Mouse (Mus musculus) gastrocnemius, adult 18-20 months (tissue): ENCODE measurements around the gene Rangrf. TPM values are rescaled to one million over a fixed set of nuclear protein-coding genes. Genes with fewer than 3 reads are reported as not detected.
A peak's percentile ranks its signal among the peaks of the same experiment; 100 is the strongest.
"Not testable (repeated sequence)": the region's sequence is repeated elsewhere in the genome, so short reads cannot be mapped to it uniquely, and the experiment has no call there.

Experiments
- DNase-seq: peaks from one replicate; pipeline ENCODE4 v3.0.0; 2021; ENCODE audit warnings: low spot score
- long read RNA-seq, 2 experiments: library from polyadenylated mRNA; stranded (forward); transcript quantifications; one replicate each; pipeline ENCODE4 v2.0.0; 2021
- total RNA-seq, 2 experiments: library from RNA; stranded (reverse); gene quantifications; 2 replicates each; pipeline ENCODE4 v1.2.3; 2021

The Rangrf gene
- total RNA-seq: 10 to 100 TPM; 59.5 to 62.4 TPM
- long read RNA-seq, experiment 1, transcript Rangrf-201 (5 exons, 820 nt): major isoform, 30 of 34 reads
- long read RNA-seq, experiment 1, partial matches to known transcripts: 1 of 34 reads
- long read RNA-seq, experiment 1, other reads (novel, unspliced or antisense): 2 of 34 reads
- long read RNA-seq, experiment 2, transcript Rangrf-201 (5 exons, 820 nt): major isoform, 24 of 27 reads
- long read RNA-seq, experiment 2, partial matches to known transcripts: 1 of 27 reads
- long read RNA-seq, experiment 2, other reads (novel, unspliced or antisense): 0 of 27 reads

- no peak for DNase-seq
These were observed at the start of gene Rangrf for GRCm38 (mm10) chr11:68975085-68975484. Gene Rangrf, minus strand, starts transcription at chr11:68975185.

DNA sequence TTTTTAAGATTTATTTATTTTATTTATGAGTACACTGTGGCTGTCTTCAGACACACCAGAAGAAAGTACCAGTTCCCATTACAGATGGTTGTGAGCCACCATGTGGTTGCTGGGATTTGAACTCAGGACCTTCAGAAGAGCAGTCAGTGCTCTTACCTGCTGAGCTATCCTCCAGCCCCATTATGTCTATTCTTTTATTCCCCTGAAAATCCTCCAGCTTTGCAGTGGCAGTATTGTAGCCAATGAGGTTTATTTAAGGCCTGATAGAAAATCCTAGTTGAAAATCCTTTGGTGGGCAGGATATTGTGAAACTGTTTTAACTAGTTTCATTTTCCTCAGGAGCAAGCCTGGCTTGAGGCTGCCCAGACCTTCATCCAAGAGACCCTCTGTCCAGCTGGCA lies 45.7 kb upstream of the Rangrf start:
- DNase-seq: no peak

GRCm38 (mm10) chr11:69016755-69017154 lies 41.8 kb upstream of the Rangrf start:
- DNase-seq: no peak

DNA sequence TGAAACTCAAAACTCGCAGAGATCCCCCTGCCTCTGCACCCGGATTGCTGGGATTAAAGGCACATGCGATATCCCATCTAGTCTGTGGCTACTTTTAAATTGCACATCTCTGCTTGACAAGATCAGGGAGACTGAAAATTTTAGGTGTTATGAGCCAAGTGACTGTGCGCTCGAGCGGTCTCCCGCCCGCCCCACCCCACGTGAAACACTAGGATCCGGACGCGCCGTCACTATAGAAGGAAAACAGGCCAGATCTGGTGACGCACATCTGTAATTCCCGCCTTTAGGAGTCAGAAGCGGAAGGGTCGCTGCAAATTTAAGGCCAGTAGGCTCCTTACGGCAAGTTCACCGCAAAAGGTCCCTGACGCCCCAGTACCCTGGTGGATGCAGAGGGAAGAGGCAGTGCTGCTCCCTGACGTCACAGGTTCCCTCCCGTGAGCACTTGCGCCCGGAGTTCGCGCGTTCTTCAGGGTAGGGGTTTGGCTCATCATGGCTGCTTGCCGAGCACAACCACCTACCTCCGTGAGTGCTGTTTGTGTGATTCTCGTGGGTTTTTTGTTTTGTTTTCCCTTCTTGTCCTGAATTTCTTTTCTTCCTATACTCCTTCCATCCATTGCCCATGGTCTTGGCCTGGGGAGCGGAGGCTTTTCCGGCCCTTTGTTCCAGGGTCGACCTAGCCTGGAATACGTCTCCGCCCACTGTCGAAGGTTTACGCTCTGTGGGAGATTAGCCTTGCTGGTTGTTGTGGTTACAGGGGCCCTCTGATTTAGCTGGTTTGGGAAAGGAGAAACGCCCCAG lies 40.9 kb upstream of the Rangrf start, which contains the start of gene Ctc1:
TSS of gene Ctc1 (plus strand) at position 268 of the 798 bp plus-strand sequence.
- peak; percentile 90 for DNase-seq

DNA sequence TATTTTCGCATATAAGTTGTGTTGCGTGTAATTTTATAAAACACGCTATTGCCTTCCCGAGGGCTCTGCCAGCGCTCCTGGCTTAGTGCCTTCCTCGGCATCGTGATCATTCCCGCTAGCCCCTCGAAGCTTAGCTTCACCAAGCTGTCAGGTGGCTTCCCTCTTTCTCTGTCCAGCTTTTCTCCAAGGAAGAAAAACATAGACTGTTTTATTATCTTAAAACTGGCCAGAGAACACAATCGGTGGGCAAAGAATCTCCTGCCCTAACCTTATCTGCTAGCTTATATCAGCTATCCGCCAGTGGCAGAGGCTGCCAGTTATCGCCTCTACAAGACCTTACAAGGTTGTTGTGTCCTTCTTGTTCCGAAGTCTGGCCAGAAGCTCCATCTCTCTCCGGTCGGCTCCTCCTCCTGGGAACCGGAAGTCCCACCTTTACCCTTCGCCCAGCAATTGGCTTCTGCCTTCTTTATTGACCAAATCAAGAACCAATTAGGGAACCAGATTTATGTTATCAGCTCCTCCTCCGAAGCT lies 37.2 kb upstream of the Rangrf start:
- DNase-seq: peak; percentile 93

- DNase-seq: not testable (repeated sequence)
These were observed 36.5 kb upstream of the Rangrf start for GRCm38 (mm10) chr11:69011445-69011844.

DNA sequence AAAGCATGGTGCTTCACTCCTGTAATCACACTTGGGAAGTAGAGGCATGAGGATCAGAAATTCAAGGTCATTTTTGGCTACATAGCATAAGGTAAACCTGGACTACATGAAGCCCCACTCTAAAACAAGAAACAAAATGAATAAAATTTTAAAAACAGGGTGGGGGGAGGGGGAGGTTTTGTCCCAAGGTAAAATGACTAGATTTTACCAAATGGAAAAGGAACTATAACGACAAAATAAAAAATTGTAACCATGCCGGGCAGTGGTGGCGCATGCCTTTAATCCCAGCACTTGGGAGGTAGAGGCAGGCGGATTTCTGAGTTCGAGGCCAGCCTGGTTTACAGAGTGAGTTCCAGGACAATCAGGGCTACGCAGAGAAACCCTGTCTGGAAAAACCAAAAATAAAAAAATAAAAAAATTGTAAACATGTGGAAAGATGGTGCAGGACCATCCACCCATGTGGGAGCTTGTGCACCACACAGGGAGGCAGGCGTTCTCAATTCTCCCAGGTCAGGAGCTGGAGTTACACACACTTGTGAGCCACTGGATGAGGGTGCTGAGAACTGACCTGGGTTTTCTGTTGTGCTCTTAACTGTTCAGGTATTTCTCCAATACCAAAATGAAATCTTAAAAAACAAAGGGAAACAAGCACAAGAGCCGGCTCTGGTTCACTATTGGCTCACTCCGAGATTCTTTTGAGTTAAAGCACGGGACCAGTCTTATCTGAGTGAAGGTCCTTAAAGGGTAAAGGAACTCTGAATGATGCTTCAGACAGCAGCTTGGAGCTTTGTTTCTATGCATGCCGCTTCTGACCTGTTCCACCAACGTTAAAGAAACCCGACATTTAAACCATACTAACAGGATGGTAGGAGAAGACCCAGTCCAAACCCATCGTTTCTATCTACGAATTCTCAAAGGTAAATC lies 35.7 kb upstream of the Rangrf start:
- no peak for DNase-seq

DNA sequence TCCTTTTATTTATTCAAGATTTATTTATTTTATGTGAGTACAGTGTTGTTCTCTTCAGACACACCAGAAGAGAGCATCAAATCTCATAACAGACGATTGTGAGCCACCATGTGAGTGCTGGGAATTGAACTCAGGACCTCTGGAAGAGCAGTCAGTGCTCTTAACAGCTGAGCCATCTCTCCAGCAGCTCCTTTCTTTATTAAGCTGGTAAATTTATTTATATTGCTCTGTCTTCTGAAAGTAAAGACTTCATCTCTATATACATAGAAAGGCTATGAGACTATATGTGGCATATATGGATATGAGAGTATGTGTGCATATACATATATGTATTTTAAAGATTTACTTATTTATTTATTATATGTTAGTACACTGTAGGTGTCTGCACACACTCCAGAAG lies 34.5 kb upstream of the Rangrf start:
- no peak for DNase-seq

DNA sequence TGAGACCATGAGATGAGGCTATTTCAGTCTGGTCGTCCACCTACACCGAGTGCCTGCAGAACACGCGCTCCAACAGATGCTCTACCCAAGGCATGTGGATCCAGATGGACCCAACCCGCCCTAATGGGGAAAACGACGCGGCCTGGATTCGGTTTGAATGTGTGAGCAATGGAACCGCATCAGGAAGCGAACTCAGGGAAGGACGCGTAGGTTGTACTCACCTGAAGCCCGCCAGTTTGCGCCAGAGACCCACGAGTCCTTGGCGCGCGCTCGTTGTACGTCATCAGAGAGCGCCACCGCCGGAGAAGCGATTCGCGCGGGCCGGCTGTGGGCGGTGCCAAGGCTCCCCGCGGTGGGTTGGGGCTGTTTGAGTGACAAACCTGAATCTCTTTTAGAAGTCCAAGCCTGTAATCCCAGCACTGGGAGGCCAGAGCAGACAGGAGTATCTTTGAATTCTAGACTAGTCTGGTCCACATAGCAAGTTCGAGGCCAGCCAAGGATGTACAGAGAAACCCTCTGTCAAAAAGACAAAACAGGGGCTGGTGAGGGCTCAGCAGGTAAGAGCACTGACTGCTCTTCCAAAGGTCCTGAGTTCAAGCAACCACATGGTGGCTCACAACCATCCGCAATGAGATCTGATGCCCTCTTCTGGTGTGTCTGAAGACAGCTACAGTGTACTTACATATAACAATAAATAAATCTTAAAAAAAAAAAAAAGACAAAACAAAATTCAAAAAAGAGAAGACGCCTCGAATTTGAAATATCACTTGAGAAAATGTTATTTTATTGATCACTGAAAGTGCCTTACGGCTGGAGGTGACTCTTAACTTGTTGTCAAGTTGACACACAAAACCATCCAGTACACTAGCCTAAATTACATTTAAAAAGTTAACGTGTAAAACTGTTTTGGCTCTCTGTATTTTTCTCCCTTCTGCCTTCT lies 33.5 kb upstream of the Rangrf start, which contains the start of gene Pfas:
TSS of gene Pfas (minus strand) at position 279 of the 940 bp plus-strand sequence.
- DNase-seq: peak; percentile 71

DNA sequence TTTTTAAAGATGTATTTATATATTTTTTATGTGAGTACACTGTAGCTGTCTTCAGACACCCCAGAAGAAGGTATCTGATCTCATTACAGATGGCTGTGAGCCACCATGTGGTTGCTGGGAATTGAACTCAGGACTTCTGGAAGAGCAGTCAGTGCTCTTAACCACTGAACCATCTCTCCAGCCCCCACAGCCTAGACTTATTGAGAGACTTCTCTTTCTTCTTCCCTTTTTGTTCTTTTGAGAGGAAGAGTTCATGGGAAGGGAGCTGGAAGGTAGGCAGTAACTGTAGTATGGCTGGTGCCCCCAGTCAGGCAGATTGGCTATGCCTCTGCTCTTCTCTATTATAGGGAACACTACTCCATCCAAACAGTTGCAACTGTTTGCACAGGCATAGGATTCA lies 31.6 kb upstream of the Rangrf start:
- DNase-seq: not testable (repeated sequence)

GRCm38 (mm10) chr11:69005193-69005592 lies 30.2 kb upstream of the Rangrf start:
- DNase-seq: no peak

- DNase-seq: no peak
These were observed 28.6 kb upstream of the Rangrf start for GRCm38 (mm10) chr11:69003592-69003991.

DNA sequence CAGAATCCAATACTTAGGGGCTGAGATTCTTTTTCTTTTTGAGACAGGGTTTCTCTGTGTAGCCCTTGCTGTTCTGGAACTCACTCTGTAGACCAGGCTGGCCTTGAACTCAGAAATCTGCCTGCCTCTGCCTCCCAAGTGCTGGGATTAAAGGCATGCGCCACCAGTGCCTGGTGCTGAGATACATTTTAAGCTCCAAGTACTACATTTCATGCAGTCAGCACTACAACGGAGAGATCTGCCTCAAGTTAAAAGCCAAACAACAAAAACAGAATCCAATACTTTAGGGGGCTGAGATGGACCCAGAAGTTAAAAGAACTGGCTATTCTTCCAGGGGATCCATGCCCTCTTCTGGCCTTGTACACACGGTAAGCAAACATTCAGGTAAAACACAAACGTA lies 27.8 kb upstream of the Rangrf start:
- DNase-seq: not testable (repeated sequence)

DNA sequence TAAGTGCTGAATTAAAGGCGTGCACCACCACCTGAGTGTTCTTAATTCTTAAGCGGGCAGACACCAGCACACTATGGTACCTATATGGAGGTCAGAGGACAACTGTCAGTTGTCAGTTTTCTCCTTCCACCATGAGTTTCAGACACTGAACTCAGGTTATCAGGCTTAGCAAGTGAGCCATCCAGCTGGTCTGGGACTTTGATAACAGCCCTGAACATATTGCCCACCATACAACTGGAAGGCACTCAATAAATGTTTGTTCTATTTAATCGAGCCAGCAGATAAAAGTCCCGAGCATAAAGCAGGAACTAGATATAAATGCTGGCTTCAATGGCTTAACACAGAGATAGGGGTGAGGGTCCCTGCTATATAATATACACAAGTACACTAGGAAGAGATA lies 22.1 kb upstream of the Rangrf start:
- DNase-seq: no peak

- no peak for DNase-seq
These were observed 19.4 kb upstream of the Rangrf start for GRCm38 (mm10) chr11:68994377-68994776.

DNA sequence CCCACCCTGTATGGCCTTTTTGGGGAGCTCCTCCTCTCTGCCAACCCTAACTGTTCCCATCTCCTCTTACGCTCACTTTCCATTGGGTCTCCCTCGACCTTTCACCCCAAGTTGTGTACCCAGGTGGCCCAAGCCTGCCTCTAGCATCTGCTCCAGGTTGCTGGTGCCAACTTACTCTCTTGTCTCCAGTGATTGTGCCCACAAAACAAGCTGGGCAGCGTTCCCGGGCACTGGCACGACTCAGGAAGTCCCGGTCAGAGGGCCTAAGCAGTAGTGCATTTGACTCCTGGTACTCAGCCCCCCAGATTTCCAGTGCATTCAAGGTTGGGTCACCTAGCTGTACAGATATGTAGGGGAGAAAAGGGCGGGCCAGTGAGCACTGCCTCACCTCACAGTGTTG lies 18.1 kb upstream of the Rangrf start:
- DNase-seq: no peak

DNA sequence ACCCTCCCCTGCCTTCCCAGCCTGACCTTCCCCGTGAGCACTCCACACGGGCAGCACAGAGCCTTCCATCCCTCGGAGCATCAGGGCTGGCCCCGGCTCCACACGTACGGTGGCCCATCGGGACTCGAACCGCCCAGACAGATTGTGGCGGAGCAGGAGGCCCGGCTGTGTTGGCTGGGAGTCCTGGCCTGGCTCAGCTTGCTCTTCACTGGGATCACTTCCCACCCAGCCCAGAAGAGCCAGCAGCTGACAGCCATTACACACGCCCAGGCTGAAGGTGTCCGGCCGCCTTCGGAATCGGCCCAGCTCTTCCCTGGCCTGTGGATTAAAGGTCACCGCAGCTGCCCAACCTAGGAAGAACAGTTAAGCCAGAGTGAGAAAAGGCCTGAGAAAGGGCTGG lies 13.4 kb upstream of the Rangrf start:
- DNase-seq: peak; percentile 68

- no peak for DNase-seq
These were observed 12.4 kb upstream of the Rangrf start for GRCm38 (mm10) chr11:68987365-68987882.

GRCm38 (mm10) chr11:68982639-68983369 lies 7.8 kb upstream of the Rangrf start:
- DNase-seq: peak; percentile 58
